Comparison of ENCODE assay signal across 25 mouse cellular contexts in genomic region chr15:101854294-101854693, GRCm38 (mm10). TPM values are rescaled to one million over a fixed set of nuclear protein-coding genes. Genes with fewer than 3 reads are reported as not detected.
A peak's percentile ranks its signal among the peaks of the same experiment; 100 is the strongest.
DNase-seq lines count a peak whose midpoint lies in the region; ATAC-seq and TF ChIP-seq lines count a peak whose summit lies in the region.
"Had no signal": no experiment of that assay in that cellular context is flagged by ENCODE, and none has a peak within 500 bp of the region (broad histone marks: within the 10 kb centered on the region; RNA-seq: fewer than 3 reads in every experiment).

No protein-coding gene starts in this region.

- H3K27me3 ChIP-seq in embryonic facial prominence, embryonic 14.5 days (replicated peaks; ENCODE audit: control insufficient read depth, insufficient read depth, low read length) = peaks cover 25% of the 10 kb centered on the region
- no peaks in the 10 kb centered on the region for H3K27me3 ChIP-seq in stomach, postnatal 0 days (ENCODE audit: control insufficient read depth, insufficient read depth, low read length)

- ATAC-seq in embryonic facial prominence, embryonic 14.5 days (ENCODE audit: low read depth) = peak; percentile 77
- no peak for ATAC-seq in stomach, postnatal 0 days (ENCODE audit: low FRiP score, low TSS enrichment)
- ATAC-seq in CD4-positive, CD25-positive, alpha-beta regulatory T cell, adult 4 months = no peak
- ATAC-seq: forebrain, embryonic 15.5 days; hindbrain, postnatal 0 days had no signal

- WGBS in embryonic facial prominence, embryonic 14.5 days = 17% methylated on average over 5 of the region's 5 CpGs
- WGBS in stomach, postnatal 0 days = 23% methylated on average over 5 of the region's 5 CpGs

- no peak overlapping the region for H3K9ac ChIP-seq in embryonic facial prominence, embryonic 14.5 days (ENCODE audit: low read depth, low read length)
- no peak overlapping the region for H3K9ac ChIP-seq in stomach, postnatal 0 days (ENCODE audit: low read length)
- H3K9ac ChIP-seq: forebrain, embryonic 15.5 days; hindbrain, embryonic 12.5 days had no signal

- no peak for TF ChIP-seq CTCF in layer of hippocampus, adult 2 months (conservative IDR thresholded peaks at IDR 0.05)
- TF ChIP-seq CTCF in stomach, postnatal 0 days (IDR thresholded peaks at IDR 0.05; ENCODE audit: low read depth) = no peak

- H3K4me3 ChIP-seq in layer of hippocampus, adult 2 months = no peak overlapping the region
- H3K4me3 ChIP-seq in embryonic facial prominence, embryonic 14.5 days (ENCODE audit: low read depth, low read length) = no peak overlapping the region
- H3K4me3 ChIP-seq in stomach, postnatal 0 days (ENCODE audit: low read depth, low read length) = no peak overlapping the region
- H3K4me3 ChIP-seq: forebrain, embryonic 15.5 days; heart, embryonic 10.5 days; hindbrain, embryonic 12.5 days had no signal

- no peak for TF ChIP-seq EP300 in stomach, postnatal 0 days (optimal IDR thresholded peaks at IDR 0.05)

- peak overlapping the region; percentile 39; the same call in 1 of the 2 replicates for H3K27ac ChIP-seq in layer of hippocampus, adult 2 months
- H3K27ac ChIP-seq in embryonic facial prominence, embryonic 14.5 days (replicated peaks; ENCODE audit: low read depth, low read length) = no peak overlapping the region
- H3K27ac ChIP-seq in stomach, postnatal 0 days (replicated peaks) = peak overlapping the region; percentile 73
- H3K27ac ChIP-seq: forebrain, embryonic 15.5 days; heart, embryonic 10.5 days; hindbrain, embryonic 12.5 days; hindbrain, postnatal 0 days had no signal

- H3K36me3 ChIP-seq in embryonic facial prominence, embryonic 14.5 days (ENCODE audit: control insufficient read depth, insufficient read depth, low read length) = no peaks in the 10 kb centered on the region
- no peaks in the 10 kb centered on the region for H3K36me3 ChIP-seq in stomach, postnatal 0 days (ENCODE audit: control insufficient read depth, insufficient read depth, low read length)
- H3K36me3 ChIP-seq: forebrain, embryonic 15.5 days; G1E; heart, embryonic 10.5 days; hindbrain, embryonic 12.5 days had no signal

- H3K4me2 ChIP-seq in embryonic facial prominence, embryonic 14.5 days (ENCODE audit: low read depth, low read length) = no peak overlapping the region
- H3K4me2 ChIP-seq in stomach, postnatal 0 days (replicated peaks; ENCODE audit: low read depth) = no peak overlapping the region
- H3K4me2 ChIP-seq: forebrain, embryonic 15.5 days; hindbrain, embryonic 12.5 days had no signal

- no peaks in the 10 kb centered on the region for H3K9me3 ChIP-seq in embryonic facial prominence, embryonic 14.5 days (ENCODE audit: control insufficient read depth, low read length)
- no peaks in the 10 kb centered on the region for H3K9me3 ChIP-seq in stomach, postnatal 0 days (ENCODE audit: control insufficient read depth, low read length)
- H3K9me3 ChIP-seq: forebrain, embryonic 15.5 days; heart, embryonic 10.5 days; hindbrain, embryonic 12.5 days had no signal

- DNase-seq in layer of hippocampus, adult 2 months (ENCODE audit: low spot score in 2 of 2) = no peak
- no peak for DNase-seq in layer of hippocampus, adult 11-12 months (ENCODE audit: low spot score)
- peak; percentile 9 for DNase-seq in retina, postnatal 1 day
- no peak for DNase-seq in retina, embryonic 14.5 days (ENCODE audit: low spot score)
- peak; percentile 82 for DNase-seq in embryonic facial prominence, embryonic 14.5 days (ENCODE audit: low spot score)
- DNase-seq in stomach, postnatal 0 days (ENCODE audit: low spot score) = no peak
- DNase-seq in cerebellum, postnatal 25 days = no peak
- DNase-seq: adrenal gland, adult 8-10 months; adrenal gland, postnatal 36 days; cerebellum, adult 2 months; cerebellum, postnatal 10 days; gastrocnemius, postnatal 36 days; heart, adult 18-20 months; heart, postnatal 10 days; heart, postnatal 4 days had no signal

- H3K4me1 ChIP-seq in embryonic facial prominence, embryonic 14.5 days (ENCODE audit: control insufficient read depth, insufficient read depth, low read length) = peaks cover 13% of the 10 kb centered on the region
- H3K4me1 ChIP-seq in stomach, postnatal 0 days (replicated peaks; ENCODE audit: control insufficient read depth, insufficient read depth) = no peaks in the 10 kb centered on the region

RNA-seq across cellular contexts. Expression of gene Krt1, which starts 3.7 kb away (rescaled TPM):
- total RNA-seq in layer of hippocampus, adult 2 months (2021) = 1 to 10 TPM; 1.6 to 3.9 TPM
- polyA plus RNA-seq in embryonic facial prominence, embryonic 14.5 days (2014; fragmentation: Nextera tagmentation; extraction: Ambion mirVana) = 67.2 and 111 TPM in 2 replicates
- polyA plus RNA-seq in stomach, postnatal 0 days (2015; fragmentation: Nextera tagmentation; extraction: Ambion mirVana) = 588 and 700 TPM in 2 replicates
- not detected for polyA plus RNA-seq in CD4-positive, CD25-positive, alpha-beta regulatory T cell, adult 4 months (2017; shearing (Covaris generic))
- total RNA-seq: common myeloid progenitor, adult 5-6 weeks; gastrocnemius, adult 8-10 months; gastrocnemius, postnatal 36 days; heart, adult 18-20 months; heart, postnatal 10 days; heart, postnatal 4 days had no signal
- polyA plus RNA-seq: G1E had no signal

RNA-seq across cellular contexts. Expression of gene Krt77, which starts 15.2 kb away (rescaled TPM):
- total RNA-seq in layer of hippocampus, adult 2 months (2021) = 10 to 100 TPM; 13.3 to 16.2 TPM
- polyA plus RNA-seq in embryonic facial prominence, embryonic 14.5 days (2014; fragmentation: Nextera tagmentation; extraction: Ambion mirVana) = 14.6 and 20.3 TPM in 2 replicates
- 5.1 and 5.3 TPM in 2 replicates for polyA plus RNA-seq in stomach, postnatal 0 days (2015; fragmentation: Nextera tagmentation; extraction: Ambion mirVana)
- polyA plus RNA-seq in CD4-positive, CD25-positive, alpha-beta regulatory T cell, adult 4 months (2017; shearing (Covaris generic)) = not detected
- total RNA-seq: adrenal gland, adult 8-10 months; adrenal gland, postnatal 36 days; common myeloid progenitor, adult 5-6 weeks; gastrocnemius, adult 8-10 months; gastrocnemius, postnatal 36 days; heart, adult 18-20 months; heart, postnatal 10 days; heart, postnatal 4 days had no signal
- polyA plus RNA-seq: G1E; heart, embryonic 14.5 days; hindbrain, embryonic 12.5 days; intestine, embryonic 14.5 days had no signal

RNA-seq across cellular contexts. Expression of gene Krt2, which starts 36.3 kb away (rescaled TPM):
- 1 to 10 TPM; 7.0 to 8.0 TPM for total RNA-seq in layer of hippocampus, adult 2 months (2021)
- 0.10 TPM in 1 of 2 replicates, not detected in the other for polyA plus RNA-seq in embryonic facial prominence, embryonic 14.5 days (2014; fragmentation: Nextera tagmentation; extraction: Ambion mirVana)
- polyA plus RNA-seq in stomach, postnatal 0 days (2015; fragmentation: Nextera tagmentation; extraction: Ambion mirVana) = not detected in 2 replicates
- polyA plus RNA-seq in CD4-positive, CD25-positive, alpha-beta regulatory T cell, adult 4 months (2017; shearing (Covaris generic)) = not detected
- total RNA-seq: adrenal gland, adult 8-10 months; adrenal gland, postnatal 36 days; common myeloid progenitor, adult 5-6 weeks; G1E; gastrocnemius, adult 8-10 months; gastrocnemius, postnatal 36 days; heart, adult 18-20 months; heart, postnatal 10 days; heart, postnatal 4 days had no signal
- polyA plus RNA-seq: cerebellum, adult 2 months; forebrain, embryonic 15.5 days; G1E; heart, embryonic 10.5 days; heart, embryonic 14.5 days; hindbrain, embryonic 12.5 days; intestine, embryonic 14.5 days had no signal

RNA-seq across cellular contexts. Expression of gene Krt76, which starts 38.4 kb away (rescaled TPM):
- total RNA-seq in layer of hippocampus, adult 2 months (2021) = not detected
- polyA plus RNA-seq in embryonic facial prominence, embryonic 14.5 days (2014; fragmentation: Nextera tagmentation; extraction: Ambion mirVana) = 0.31 and 0.68 TPM in 2 replicates
- 1.9 and 2.2 TPM in 2 replicates for polyA plus RNA-seq in stomach, postnatal 0 days (2015; fragmentation: Nextera tagmentation; extraction: Ambion mirVana)
- polyA plus RNA-seq in CD4-positive, CD25-positive, alpha-beta regulatory T cell, adult 4 months (2017; shearing (Covaris generic)) = not detected
- total RNA-seq: adrenal gland, postnatal 36 days; common myeloid progenitor, adult 5-6 weeks; gastrocnemius, adult 8-10 months; gastrocnemius, postnatal 36 days; heart, adult 18-20 months; heart, postnatal 10 days; heart, postnatal 4 days had no signal
- polyA plus RNA-seq: cerebellum, adult 2 months; forebrain, embryonic 15.5 days; G1E; heart, embryonic 10.5 days; heart, embryonic 14.5 days; hindbrain, embryonic 12.5 days; hindbrain, postnatal 0 days; intestine, embryonic 14.5 days had no signal

RNA-seq across cellular contexts. Expression of gene Krt73, which starts 52.1 kb away (rescaled TPM):
- total RNA-seq in layer of hippocampus, adult 2 months (2021) = 1 to 10 TPM; 6.3 to 8.0 TPM
- polyA plus RNA-seq in embryonic facial prominence, embryonic 14.5 days (2014; fragmentation: Nextera tagmentation; extraction: Ambion mirVana) = 3.3 and 3.4 TPM in 2 replicates
- polyA plus RNA-seq in stomach, postnatal 0 days (2015; fragmentation: Nextera tagmentation; extraction: Ambion mirVana) = not detected in 2 replicates
- not detected for polyA plus RNA-seq in CD4-positive, CD25-positive, alpha-beta regulatory T cell, adult 4 months (2017; shearing (Covaris generic))
- total RNA-seq: adrenal gland, adult 8-10 months; adrenal gland, postnatal 36 days; common myeloid progenitor, adult 5-6 weeks; G1E; gastrocnemius, adult 8-10 months; gastrocnemius, postnatal 36 days; heart, adult 18-20 months; heart, postnatal 10 days; heart, postnatal 4 days had no signal
- polyA plus RNA-seq: G1E; heart, embryonic 10.5 days; heart, embryonic 14.5 days; intestine, embryonic 14.5 days had no signal

Comparison
In these comparisons a context has a peak if more than half of its experiments do, and no peak if none do; other contexts are left out.
1. DNase-seq: peak in retina, postnatal 1 day (single experiment) and embryonic facial prominence, embryonic 14.5 days (single experiment); none in layer of hippocampus, adult 2 months (0 of 2), layer of hippocampus, adult 11-12 months (single experiment), retina, embryonic 14.5 days (single experiment), stomach, postnatal 0 days (single experiment) and cerebellum, postnatal 25 days (0 of 2).
2. RNA of gene Krt1, which starts 3.7 kb away (polyA plus RNA-seq): 588 to 700 TPM in stomach, postnatal 0 days and 67.2 to 111 TPM in embryonic facial prominence, embryonic 14.5 days; not detected in CD4-positive, CD25-positive, alpha-beta regulatory T cell, adult 4 months; every median in the first group is over 10 times any median in the second.